Mouse (Mus musculus) megakaryocyte, embryonic 14.5 days (primary cell): ENCODE results near the gene Kat2b. TPM values are rescaled to one million over a fixed set of nuclear protein-coding genes. Genes with fewer than 3 reads are reported as not detected.
"Not testable (repeated sequence)": the region's sequence is repeated elsewhere in the genome, so short reads cannot be mapped to it uniquely, and the experiment has no call there.

Source experiments
- H3K27me3 ChIP-seq: replicated peaks from 2 replicates; pipeline ENCODE3; 2012; ENCODE audit warnings: inconsistent platforms
- H3K36me3 ChIP-seq: replicated peaks from 2 replicates; pipeline ENCODE3; 2012; ENCODE audit warnings: low read length, inconsistent platforms, mixed read lengths
- H3K4me1 ChIP-seq: 2 replicates; pipeline ENCODE4 v1.6.1; 2012; ENCODE audit warnings: inconsistent platforms
- H3K4me3 ChIP-seq: replicated peaks from 2 replicates; pipeline ENCODE3; 2012; ENCODE audit warnings: moderate library complexity, mild to moderate bottlenecking, inconsistent platforms
- H3K9me3 ChIP-seq: 2 replicates; pipeline ENCODE4 v1.6.1; 2012; ENCODE audit warnings: inconsistent platforms
- FLI1 ChIP-seq: IDR thresholded peaks from 2 replicates; pipeline ENCODE4 v1.6.1; 2012; ENCODE audit warnings: low read length, inconsistent platforms, mixed read lengths
- GATA1 ChIP-seq: IDR thresholded peaks from 3 replicates; pipeline ENCODE4 v1.6.1; 2012; ENCODE audit warnings: mixed read lengths, low read length, inconsistent platforms, borderline replicate concordance
- polyA plus RNA-seq: library from polyadenylated mRNA; stranded (reverse); fragments of >175 nt; gene quantifications from 2 replicates; pipeline ENCODE4 v1.2.3, GENCODE M21; 2012; ENCODE audit warnings: low replicate concordance; ENCODE audit not compliant: insufficient read depth

The Kat2b gene
- polyA plus RNA-seq = 0.39 and 0.47 TPM in 2 replicates

GRCm38 (mm10) chr17:53566161-53566918, at the start of gene Kat2b:
Gene Kat2b (plus strand): TSS chr17:53566861.
- no peaks in the 10 kb centered on the region for H3K36me3 ChIP-seq
- no peaks in the 10 kb centered on the region for H3K9me3 ChIP-seq
- H3K27me3 ChIP-seq = no peaks in the 10 kb centered on the region
- H3K4me3 ChIP-seq = peak within 1 kb of the TSS; percentile 97
- TF ChIP-seq FLI1 (no peak), GATA1 (no peak)
- H3K4me1 ChIP-seq = peaks cover 32% of the 10 kb centered on the region

GRCm38 (mm10) chr17:53519364-53519763, 47.3 kb upstream of the Kat2b start:
- Histone ChIP-seq H3K4me1 (no peaks in the 10 kb centered on the region), H3K27me3 (no peaks in the 10 kb centered on the region), H3K36me3 (peaks cover 11% of the 10 kb centered on the region), H3K9me3 (peaks cover 3% of the 10 kb centered on the region; the same call in 1 of the 2 replicates), H3K4me3 (no peak overlapping the region)
- no peak for TF ChIP-seq GATA1
- TF ChIP-seq FLI1 = no peak

- Histone ChIP-seq H3K36me3 (peaks cover 4% of the 10 kb centered on the region), H3K4me1 (no peaks in the 10 kb centered on the region), H3K27me3 (no peaks in the 10 kb centered on the region), H3K9me3 (peaks cover 3% of the 10 kb centered on the region; the same call in 1 of the 2 replicates), H3K4me3 (no peak overlapping the region)
- no peak for TF ChIP-seq FLI1
- no peak for TF ChIP-seq GATA1
These were observed 46.2 kb upstream of the Kat2b start for GRCm38 (mm10) chr17:53520509-53520908.

- Histone ChIP-seq H3K36me3 (no peaks in the 10 kb centered on the region), H3K27me3 (no peaks in the 10 kb centered on the region), H3K9me3 (peaks cover 3% of the 10 kb centered on the region; the same call in 1 of the 2 replicates), H3K4me3 (no peak overlapping the region), H3K4me1 (peaks cover 3% of the 10 kb centered on the region; the same call in 1 of the 2 replicates)
- TF ChIP-seq GATA1 (no peak), FLI1 (no peak)
These were observed 38.6 kb upstream of the Kat2b start for GRCm38 (mm10) chr17:53528034-53528433.

- peaks cover 3% of the 10 kb centered on the region; the same call in 1 of the 2 replicates for H3K4me1 ChIP-seq
- H3K9me3 ChIP-seq = no peaks in the 10 kb centered on the region
- no peaks in the 10 kb centered on the region for H3K27me3 ChIP-seq
- no peaks in the 10 kb centered on the region for H3K36me3 ChIP-seq
- H3K4me3 ChIP-seq = no peak overlapping the region
- TF ChIP-seq FLI1 (no peak), GATA1 (no peak)
These were observed 35.5 kb upstream of the Kat2b start for GRCm38 (mm10) chr17:53531160-53531559.

GRCm38 (mm10) chr17:53532425-53532824, 34.2 kb upstream of the Kat2b start:
- TF ChIP-seq GATA1 = no peak
- no peak for TF ChIP-seq FLI1
- H3K4me1 ChIP-seq = peaks cover 3% of the 10 kb centered on the region; the same call in 1 of the 2 replicates
- H3K36me3 ChIP-seq = no peaks in the 10 kb centered on the region
- no peaks in the 10 kb centered on the region for H3K27me3 ChIP-seq
- H3K4me3 ChIP-seq = no peak overlapping the region
- no peaks in the 10 kb centered on the region for H3K9me3 ChIP-seq

GRCm38 (mm10) chr17:53539351-53539750, 27.3 kb upstream of the Kat2b start, which contains the start of gene Pp2d1:
Gene Pp2d1 (minus strand): TSS chr17:53539451.
- H3K4me1 ChIP-seq, H3K4me3 ChIP-seq, H3K36me3 ChIP-seq, H3K9me3 ChIP-seq, H3K27me3 ChIP-seq: not testable (repeated sequence)

- H3K27me3 ChIP-seq = peaks cover 3% of the 10 kb centered on the region
- H3K4me3 ChIP-seq = no peak overlapping the region
- TF ChIP-seq FLI1 = no peak
- TF ChIP-seq GATA1 = no peak
- H3K4me1 ChIP-seq = no peaks in the 10 kb centered on the region
- no peaks in the 10 kb centered on the region for H3K9me3 ChIP-seq
- no peaks in the 10 kb centered on the region for H3K36me3 ChIP-seq
These were observed 24.1 kb upstream of the Kat2b start for GRCm38 (mm10) chr17:53542536-53542935.

- no peaks in the 10 kb centered on the region for H3K4me1 ChIP-seq
- no peaks in the 10 kb centered on the region for H3K36me3 ChIP-seq
- no peak for TF ChIP-seq GATA1
- no peak for TF ChIP-seq FLI1
- no peaks in the 10 kb centered on the region for H3K9me3 ChIP-seq
- H3K27me3 ChIP-seq = peaks cover 3% of the 10 kb centered on the region
- H3K4me3 ChIP-seq = no peak overlapping the region
These were observed 22.9 kb upstream of the Kat2b start for GRCm38 (mm10) chr17:53543591-53544324.
